Mouse (Mus musculus): Measurements from ENCODE around the gene Pip5k1b.

The Pip5k1b gene

DNA sequence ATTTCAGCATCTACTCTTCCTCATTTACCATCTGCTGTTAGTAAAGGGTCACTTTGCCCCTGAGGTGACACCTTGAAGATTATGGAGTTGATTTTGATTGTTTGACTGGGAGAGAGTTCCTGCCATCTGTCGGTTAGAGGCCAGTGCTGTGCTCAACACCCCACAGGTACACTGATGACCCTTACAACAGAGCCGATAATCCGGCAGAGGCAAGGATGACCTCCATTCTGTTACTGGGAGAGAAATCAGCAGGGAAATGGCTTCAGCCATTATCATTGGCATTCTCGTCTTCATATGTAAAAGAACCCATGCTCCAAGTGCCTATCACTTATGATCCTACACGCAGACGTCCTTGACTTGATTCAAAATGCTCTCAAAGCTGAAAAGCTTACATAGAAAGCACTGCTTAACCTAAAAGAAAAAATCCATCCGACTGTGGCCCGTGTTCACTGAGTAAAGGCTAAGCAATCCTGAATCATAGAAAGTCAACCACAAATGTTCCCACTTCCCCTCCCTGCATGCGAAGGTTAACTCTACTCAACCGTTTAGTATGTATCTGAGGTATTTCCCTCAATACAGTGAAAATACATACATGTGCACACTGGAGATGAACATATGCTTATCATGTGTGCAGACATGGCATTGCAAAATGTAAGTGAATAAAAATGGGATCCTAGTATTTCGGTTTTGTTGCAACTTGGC is 146.7 kb downstream of the Pip5k1b start:
- DNase-seq = no peak

DNA sequence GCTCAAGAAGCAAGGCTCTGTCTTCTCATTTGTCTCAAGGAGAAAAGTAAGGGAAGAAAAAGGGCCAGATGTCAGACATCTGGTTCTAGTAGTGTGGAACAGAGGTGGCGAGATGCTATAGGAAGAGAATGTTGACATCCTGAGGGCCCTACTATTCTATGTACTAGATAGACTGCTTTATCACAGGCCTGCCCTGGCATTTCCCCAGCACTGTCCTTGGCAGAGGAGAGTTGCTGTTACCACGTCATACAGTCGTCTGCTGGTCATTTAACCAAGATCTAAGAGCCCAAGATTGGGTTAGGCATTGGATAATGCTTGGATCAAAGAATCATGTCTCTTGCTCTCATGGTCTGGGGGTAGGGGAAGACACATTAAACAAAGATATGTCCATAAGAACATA is 151.0 kb downstream of the Pip5k1b start:
- no peak for DNase-seq

DNA sequence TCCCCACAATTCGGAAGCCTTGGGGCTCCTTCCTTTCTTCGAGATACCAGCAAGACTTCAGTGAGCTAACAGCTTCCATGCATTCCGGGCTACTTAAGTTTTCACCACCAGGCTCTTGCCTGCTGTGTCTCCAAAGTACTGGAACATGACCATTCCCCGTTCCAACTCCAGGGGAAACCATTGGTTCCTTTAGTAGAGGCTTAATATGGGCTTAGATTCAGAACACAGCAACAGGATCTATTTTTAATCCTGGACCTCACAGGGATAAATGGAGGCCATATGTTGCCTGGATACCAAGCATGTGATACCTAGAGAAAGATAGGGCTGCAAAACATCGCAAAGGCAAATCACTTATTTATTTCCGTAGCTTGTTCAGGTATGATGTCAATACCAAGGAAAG is 152.4 kb downstream of the Pip5k1b start:
- DNase-seq = no peak

DNA sequence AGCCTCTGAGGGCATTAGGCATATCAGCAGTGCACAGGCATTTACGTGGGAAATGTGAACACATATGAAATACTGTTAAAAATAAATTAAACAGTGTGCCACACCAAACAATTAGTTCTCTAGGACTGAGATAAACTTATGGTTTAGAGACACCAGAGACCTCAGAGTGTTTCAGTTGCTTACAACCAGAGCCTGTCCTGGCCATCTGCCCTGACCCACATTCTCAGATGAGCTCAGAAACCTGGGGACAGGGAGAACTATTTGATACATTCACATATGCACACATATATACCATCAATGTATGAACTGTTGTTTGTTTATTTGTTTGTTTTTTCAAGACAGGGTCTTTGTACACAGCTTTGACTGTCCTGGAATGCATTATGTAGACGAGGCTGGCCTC is 161.8 kb downstream of the Pip5k1b start:
- DNase-seq = no peak

DNA sequence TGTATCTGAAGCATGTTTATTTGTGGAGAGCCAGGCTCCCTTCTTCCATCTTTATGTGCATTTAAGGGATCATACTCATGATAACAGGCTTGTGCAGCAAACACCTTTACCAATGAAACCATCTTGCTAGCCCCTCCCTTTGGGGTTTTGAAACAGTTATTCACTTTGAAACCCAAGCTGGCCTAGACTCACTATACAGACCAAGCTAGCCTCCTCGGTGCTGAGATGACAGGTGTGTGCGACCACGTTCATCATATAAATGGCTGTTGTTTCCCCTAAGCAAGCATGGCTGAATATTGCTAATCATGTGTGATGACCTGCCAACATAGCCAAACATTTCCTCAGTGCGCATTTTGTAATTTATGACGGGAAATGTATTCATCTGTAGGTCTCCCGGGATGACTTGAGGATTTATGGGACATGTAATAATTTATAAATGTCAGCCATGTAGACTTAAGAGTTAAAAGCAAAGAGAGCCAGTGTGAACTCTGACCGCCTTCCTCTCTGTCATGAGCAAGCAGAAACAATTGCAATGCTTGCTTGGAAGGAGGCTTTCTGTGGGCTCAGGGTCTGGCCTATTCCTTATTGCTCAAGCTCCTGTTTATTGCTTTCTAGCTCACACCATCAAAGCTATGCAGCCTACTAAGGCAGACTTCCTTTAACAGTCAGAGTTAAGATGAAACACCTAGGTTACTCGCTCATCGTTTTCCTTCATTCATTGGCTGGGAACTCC is 164.0 kb downstream of the Pip5k1b start:
- DNase-seq = no peak

DNA sequence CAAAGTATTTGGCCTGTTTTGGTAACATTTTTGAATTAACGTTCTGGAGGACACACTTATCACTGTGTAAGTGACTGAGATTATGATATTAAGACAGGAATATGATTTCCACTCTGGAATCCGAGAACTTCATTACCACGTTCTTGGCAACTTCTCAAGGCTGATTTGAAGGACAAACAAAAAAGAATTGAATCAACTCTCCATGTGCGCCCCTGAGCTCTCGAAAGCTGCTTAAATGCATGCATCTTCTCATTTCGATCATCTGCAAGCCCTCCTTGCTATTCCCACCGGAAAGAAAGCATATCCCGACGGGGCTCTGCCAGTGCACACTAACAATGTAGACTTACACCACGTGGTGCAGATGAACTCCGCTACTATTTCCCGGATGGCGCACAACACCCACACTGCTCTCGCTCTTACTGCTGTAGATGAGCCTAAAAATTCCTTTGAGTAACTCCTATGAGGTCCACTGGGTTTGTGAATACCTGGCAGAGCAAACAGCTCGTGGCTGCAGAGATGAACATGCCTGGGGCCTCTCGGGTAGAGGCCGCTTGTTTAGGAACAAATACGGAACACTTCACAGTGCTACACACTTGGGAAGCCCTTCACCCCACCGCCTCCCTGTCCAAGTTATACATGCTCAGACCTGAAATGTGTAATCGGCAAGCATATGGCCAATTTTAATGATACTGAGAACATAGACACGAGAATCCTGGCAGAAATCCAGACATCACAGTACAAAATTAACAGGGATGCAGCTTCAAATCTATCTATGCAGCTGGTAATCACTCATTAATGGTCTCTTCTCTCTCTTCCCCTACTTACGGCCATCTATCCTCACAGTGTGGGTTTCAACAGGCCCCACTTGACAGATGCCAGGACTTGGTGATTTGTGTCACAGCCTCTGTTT is 168.5 kb downstream of the Pip5k1b start:
- no peak for DNase-seq

DNA sequence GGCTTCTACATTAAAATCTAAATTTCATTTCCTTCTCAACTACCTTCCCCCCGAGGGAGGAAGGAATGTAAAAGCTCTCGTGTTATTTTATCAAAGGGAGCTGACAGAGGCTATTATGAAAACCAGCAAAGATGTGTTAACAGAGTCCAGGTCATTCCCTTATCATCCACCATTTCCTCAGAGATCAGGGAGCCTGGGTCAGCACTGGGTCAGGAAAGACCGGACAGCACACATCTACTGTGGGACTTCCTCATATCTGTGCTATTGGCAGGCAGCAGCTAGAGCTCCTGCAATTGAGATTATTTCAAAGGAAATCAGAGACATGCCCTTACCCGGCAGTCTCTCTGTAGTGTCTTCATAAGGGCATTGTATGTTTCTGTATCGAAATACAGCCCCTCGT is 177.2 kb downstream of the Pip5k1b start:
- no peak for DNase-seq

DNA sequence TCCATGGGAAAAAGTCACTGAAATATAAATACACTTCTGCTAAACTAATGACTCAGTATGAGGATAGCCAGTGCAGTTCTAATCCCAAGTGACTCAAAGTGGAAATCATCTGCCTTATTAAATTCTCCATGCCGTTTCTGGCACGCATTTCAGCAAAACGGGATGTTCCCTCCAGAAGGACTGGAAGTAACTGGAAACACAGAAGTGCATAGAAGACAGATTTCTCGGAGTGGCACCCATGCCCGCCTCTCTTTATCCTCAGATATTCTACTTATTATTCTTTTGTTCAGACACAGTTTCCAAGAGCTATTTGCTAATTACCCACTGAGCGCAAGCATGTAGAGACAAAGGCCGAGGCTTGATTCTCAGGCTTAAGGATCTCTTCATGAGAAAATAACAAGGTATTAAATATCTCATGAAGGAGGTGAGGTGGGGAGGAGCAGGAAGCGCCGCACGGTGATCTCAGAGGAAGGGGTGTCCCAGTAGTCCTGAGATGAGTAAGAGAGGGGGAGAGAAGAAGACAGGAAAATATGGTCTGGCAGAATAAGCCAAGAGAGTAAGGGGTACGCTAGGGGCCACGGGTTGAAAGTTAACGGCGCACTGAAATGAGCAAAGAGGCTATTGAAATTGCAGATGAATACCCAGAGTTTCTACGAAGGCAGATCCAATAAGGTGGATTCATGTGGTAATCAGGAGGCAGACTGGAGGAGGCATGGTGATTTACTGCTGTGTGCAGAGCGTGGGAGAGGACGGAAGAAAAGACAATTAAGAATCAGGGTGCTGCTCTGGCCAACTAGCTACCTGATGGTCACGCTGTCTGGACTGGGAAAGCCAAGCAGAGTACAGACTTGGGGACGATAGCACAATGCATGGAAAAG is 183.7 kb downstream of the Pip5k1b start:
- DNase-seq = no peak

DNA sequence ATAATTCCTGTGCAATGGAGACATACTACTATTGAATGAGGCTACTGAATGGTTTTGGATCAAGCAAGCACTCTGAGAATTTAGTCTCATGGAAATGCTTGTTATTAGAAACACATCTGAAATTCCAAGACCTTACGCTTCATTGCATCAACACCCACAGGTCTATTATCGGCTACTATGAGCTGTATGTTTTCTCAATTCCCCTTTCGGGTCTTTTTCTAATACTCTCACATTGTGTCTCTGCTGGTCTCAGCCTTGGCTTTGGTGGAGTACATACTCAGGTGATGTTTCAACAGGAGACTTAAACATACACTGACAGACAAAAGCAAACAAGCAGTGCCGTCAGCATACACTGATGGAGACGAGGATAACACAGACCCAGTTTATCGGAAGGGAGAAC is 187.3 kb downstream of the Pip5k1b start:
- DNase-seq = no peak

DNA sequence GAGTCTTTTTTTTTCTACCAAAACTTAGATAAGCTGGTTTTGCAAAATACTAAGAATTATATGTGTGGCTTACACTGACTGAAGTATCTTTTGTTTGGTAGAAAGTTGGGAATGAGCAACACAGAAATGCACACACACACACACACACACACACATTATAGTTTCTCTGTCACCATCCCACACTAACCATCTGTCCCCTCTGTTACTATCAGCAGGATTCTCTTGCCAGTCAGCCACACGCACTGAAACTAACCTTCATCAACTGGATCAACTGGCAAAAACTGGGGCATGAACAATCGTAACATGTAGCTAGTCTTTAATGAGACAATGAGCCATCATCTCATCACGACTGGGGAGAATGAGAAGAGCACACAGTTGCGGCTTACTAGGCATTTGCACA is 187.9 kb downstream of the Pip5k1b start:
- DNase-seq = no peak

DNA sequence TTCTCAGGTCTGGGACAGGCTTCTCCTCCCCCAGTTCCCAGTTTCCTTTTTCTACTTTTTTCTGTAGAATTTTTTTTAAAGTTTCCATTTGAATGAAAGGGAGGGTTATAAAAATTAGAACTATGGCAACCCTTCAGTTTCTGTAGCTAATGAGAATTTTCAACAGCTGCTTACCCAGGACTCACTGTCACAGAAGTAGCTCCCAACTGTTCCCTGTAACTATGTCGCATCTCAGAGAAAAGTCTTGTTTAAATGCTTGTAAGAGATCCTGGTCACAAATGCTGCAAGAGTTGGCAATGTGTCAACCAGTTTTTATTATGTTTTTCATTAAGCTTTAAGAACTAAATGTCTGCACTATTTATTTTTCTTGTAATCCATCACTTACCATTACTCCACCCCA is 188.9 kb downstream of the Pip5k1b start:
- DNase-seq = no peak

DNA sequence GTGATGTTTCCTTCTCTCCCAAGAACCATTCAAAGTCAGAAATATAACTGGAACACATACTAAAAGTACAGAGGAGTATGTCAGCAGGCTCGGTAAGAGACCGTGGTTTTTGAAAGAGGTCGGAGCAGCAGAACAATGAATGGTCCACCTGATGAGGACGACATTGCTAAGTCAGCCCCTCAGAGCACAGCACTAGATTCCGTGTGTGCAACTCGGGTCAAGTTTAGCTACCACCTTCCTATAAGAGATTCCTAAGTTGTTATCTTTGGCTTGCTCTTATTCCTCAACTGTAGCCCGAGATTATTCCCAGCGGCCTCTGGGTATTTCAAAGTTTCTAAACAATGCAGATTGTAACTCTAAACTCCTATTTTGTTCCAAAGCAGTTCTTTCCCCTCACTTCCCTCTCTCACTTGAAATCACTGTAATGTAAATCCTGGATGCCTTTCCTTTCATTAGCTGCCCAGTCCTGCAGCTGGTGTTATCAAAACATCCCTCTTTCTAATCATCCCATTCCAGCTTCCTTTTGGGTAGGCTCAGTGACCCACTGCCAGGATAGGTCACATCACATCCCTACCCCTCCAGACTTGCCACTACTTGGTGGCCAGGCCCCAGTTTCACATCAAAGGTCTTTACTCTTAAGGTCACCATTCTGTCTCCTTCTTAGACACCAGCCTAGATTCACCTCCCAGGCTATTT is 192.9 kb downstream of the Pip5k1b start:
- no peak for DNase-seq

DNA sequence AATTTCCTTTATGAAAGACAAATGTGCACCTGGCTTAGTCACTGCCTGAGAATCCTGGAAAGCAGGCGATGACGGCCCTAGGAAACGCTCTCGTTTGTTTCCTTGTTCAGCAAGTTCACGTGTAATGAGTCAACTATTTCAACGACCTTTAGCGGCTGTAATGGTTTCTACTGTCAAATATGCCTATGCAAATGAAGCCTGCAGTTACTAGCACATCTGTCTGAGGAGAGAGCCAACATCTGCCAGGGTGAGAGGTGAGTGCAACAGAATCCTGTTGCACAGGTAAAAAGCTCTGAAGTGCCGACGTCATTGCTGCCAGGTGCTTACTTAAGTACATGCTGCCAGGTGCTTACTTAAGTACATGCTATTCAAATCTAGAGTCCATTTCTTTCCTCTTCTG is 196.4 kb downstream of the Pip5k1b start:
- peak; percentile 11 to 35 for DNase-seq

DNA sequence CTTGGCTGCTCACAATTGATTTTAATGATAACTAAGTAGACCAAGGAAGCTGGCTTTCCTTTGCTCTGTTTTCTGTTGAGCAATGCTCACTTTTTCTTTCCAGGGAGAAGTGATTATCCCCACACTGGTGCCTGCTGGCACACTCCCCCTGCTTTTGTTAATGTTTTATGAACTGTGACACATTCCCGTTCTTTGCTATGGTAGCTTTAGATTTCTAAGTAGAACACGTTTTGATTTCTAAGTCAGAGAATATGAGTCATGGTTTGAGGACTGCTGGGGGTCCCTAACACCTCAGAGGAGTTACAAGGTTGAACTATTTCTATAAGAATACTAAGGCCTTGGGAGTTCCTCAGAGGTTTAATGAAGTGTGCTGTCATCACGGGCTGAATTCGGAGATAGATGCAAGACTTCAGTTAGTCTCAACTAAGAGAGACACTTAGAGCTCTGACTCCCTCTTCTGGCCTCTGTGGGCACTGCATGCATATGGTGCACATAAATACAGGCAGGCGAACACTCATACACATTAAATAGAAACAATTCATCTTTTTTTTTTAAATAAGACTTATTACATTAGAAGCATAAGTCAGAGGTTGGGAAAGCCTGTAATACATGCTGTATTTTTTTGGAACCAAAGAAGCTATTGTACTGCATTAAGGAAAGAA is 203.2 kb downstream of the Pip5k1b start:
- no peak for DNase-seq

DNA sequence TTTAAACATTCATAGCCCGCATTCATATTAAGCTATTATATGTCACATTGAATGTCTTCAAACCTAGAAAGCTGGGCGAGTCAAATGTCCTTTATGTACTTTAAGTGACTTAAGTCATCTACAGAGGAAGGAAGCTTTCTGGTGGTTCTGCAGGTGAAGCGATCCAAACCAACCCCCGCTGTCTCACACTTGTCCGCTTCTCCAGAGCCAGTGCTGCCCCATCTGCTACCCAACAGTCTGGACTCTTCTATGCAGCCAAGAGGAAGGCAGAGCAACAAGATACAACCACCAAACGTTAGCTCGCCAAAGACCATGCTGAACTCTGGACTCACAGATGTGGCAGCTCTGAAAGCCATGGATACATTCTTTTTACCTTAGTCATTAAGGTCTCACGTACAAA is 211.2 kb downstream of the Pip5k1b start:
- DNase-seq = no peak

DNA sequence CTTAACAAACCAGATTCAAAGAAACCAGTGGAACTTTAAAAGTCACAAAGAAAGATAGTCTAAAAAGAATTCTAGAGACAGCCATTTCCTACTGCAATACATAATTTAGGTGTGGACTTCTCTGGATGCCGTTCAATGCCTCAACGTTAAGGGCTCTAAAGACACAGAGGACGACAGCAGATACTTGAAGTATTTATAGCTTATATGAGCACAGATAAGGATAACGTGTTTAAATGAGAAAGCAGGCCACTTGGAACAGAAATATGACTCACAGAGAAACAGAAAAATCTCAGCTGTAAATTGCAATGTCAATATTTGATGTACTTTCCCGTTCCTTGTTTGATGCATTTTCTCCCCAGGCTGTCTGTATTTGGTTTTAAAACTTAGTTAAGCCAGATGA is 212.9 kb downstream of the Pip5k1b start:
- DNase-seq = no peak

DNA sequence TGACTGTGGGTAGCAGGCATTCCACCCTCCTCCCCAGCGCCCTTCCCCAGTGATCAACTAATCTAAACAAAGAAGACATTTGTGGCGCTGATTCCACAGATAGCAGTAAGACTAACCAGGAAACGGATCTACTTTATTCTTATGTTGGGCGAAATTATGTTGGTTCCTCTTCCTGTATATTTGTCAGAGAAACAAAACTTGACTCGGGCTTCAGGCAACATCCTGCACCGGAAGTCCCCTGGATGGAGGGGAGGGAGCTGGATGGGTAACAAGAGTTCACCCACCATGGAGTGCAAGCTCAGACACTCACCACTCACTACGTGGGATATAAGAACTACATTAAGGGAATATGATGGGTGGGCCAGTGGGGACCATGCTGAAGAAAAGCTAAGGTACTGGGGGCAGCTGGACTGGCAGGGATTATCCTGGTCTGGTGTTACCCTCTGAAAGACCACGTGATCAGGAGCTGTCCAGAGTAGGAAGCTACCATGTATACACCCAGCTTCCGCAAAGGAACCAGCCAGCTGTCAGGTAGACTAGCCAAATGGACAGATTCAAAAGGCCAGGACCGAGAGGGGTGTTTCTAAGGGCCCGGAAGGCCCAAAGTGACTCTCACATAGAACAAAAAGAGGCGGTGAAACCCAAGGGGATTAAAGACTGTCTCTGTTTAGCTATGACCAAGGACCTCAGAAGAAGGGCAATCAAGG is 219.1 kb downstream of the Pip5k1b start:
- DNase-seq = no peak

DNA sequence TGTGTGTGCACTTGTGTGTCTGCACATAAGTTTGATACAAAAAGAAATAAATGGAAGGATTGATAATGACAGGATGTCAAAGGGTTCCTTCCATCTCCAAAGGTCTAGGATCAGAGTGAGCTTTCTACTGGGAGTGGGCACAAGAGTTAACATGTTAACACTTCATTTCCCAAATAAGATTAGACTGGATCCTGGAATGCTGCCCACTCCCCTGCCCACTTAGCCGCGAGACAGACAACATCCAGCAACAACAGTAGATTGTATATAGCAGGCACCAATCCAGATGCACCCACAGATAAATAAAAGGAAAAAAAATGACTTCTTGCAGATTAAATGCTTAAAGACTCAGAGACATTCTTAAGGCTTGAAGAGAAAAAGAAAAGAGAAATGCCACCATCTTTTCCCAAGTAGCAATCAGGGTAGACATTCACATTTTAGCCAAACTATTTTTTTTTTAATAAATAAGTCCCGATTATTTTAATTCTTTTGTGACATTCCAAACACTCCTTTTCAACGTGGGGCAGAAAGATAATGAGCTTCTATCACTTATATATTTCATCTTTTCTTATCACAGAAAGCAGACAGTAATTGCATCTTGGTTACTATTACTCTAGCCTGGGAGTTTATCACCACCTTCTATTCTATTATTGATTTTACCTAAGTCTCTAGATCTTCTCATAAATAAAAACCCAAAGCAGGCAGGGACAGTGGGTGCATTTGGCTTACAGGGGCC is 219.9 kb downstream of the Pip5k1b start:
- no peak for DNase-seq

DNA sequence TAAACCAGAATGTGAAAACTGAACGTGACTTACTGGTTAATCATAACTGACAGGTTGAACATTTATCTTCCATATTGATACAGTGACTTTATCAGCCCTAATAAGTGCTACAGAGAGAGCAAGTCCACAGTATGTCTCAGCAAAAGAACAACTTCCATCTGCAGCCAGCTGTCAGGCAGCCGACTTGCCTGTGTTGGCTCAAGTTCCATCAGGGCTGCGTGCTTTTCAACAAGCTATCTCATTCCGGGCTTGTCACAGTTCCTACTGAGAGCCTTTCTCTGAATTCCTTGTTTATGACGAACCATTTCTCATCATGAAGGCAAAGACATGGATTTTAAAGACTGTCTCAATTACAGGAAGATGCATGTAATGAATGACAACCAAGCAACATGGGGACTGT is 222.7 kb downstream of the Pip5k1b start:
- DNase-seq = no peak

DNA sequence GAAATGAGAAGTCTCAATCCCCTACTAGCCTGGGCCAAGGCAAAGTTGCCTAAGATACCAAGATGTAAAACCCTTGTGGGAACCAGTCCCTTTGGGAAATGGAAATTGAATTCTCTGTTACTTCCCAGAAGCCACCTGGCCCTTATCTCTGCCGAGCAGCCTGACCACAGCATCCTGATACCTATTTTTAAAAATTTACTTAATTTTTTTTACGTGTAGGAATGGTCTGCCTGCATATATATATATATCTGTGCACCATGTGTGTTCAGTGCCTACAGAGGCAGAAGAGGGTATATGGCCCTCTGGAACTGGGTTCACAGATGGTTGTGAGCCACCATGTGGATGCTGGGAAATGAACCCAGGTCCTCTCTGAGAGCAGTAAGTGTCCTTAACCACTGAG is 224.4 kb downstream of the Pip5k1b start:
- DNase-seq = no peak
